Mouse (Mus musculus): ENCODE measurements around the gene Pdpk1. TPM values are rescaled to one million over a fixed set of nuclear protein-coding genes. Genes with fewer than 3 reads are reported as not detected.
"Not testable (repeated sequence)": the region's sequence is repeated elsewhere in the genome, so short reads cannot be mapped to it uniquely, and the experiment has no call there.

Pdpk1 gene
- total RNA-seq, 2 experiments from 2014 or later, result 41.0 to 45.2 TPM

- DNase-seq; intact Hi-C loops (cut with DNase I): not testable (repeated sequence)
Measured at GRCm38 (mm10) chr17:24132919-24133318, 17.8 kb downstream of the Pdpk1 start.

GRCm38 (mm10) chr17:24131570-24131969, 19.2 kb downstream of the Pdpk1 start:
- DNase-seq, result no peak
- intact Hi-C loops (cut with DNase I), result no loop called here

GRCm38 (mm10) chr17:24129246-24129645, 21.5 kb downstream of the Pdpk1 start:
- DNase-seq; intact Hi-C loops (cut with DNase I): not testable (repeated sequence)

- intact Hi-C loops (cut with DNase I), result no loop called here
- DNase-seq, result no peak
Measured at GRCm38 (mm10) chr17:24127592-24127991, 23.1 kb downstream of the Pdpk1 start.

- intact Hi-C loops (cut with DNase I), result no loop called here
- no peak for DNase-seq
Measured at GRCm38 (mm10) chr17:24126801-24127200, 23.9 kb downstream of the Pdpk1 start.

- intact Hi-C loops (cut with DNase I), result no loop called here
- no peak for DNase-seq
Measured at GRCm38 (mm10) chr17:24119446-24119845, 31.3 kb downstream of the Pdpk1 start.

- intact Hi-C loops (cut with DNase I), result no loop called here
- no peak for DNase-seq
Measured at GRCm38 (mm10) chr17:24113031-24113430, 37.7 kb downstream of the Pdpk1 start.

- DNase-seq, result no peak
- intact Hi-C loops (cut with DNase I), result no loop called here
Measured at GRCm38 (mm10) chr17:24111256-24111655, 39.5 kb downstream of the Pdpk1 start.

GRCm38 (mm10) chr17:24108896-24109295, 41.8 kb downstream of the Pdpk1 start:
- DNase-seq, result peak in 1 of 2 experiments; percentile 38
- intact Hi-C loops (cut with DNase I), result no loop called here

GRCm38 (mm10) chr17:24105111-24105510, 45.6 kb downstream of the Pdpk1 start:
- intact Hi-C loops (cut with DNase I), result no loop called here
- no peak for DNase-seq

GRCm38 (mm10) chr17:24098354-24098753, 52.4 kb downstream of the Pdpk1 start:
- DNase-seq, result no peak
- intact Hi-C loops (cut with DNase I), result no loop called here

GRCm38 (mm10) chr17:24090575-24090974, 60.1 kb downstream of the Pdpk1 start:
- no peak for DNase-seq
- intact Hi-C loops (cut with DNase I), result no loop called here

- DNase-seq; intact Hi-C loops (cut with DNase I): not testable (repeated sequence)
Measured at GRCm38 (mm10) chr17:24086399-24086798, 64.3 kb downstream of the Pdpk1 start.

GRCm38 (mm10) chr17:24084593-24084992, 66.1 kb downstream of the Pdpk1 start:
- DNase-seq, result no peak
- intact Hi-C loops (cut with DNase I), result no loop called here

- intact Hi-C loops (cut with DNase I), result no loop called here
- DNase-seq, result no peak
Measured at GRCm38 (mm10) chr17:24077101-24077500, 73.6 kb downstream of the Pdpk1 start.

- DNase-seq, result peak; percentile 94 to 95
Measured at GRCm38 (mm10) chr17:24072919-24073696, 77.6 kb downstream of the Pdpk1 start, which contains the start of gene Kctd5. TSS of gene Kctd5 (minus strand) at chr17:24073485.

GRCm38 (mm10) chr17:24069531-24069930, 81.2 kb downstream of the Pdpk1 start:
- DNase-seq, result no peak

More at GRCm38 (mm10) chr17:24072919-24073696, 77.6 kb downstream of the Pdpk1 start, which contains the start of gene Kctd5:
- intact Hi-C loops (cut with DNase I), result loop anchor here (2.0 kb wide), 1 partner anchor 68 kb away; no protein-coding TSS in a partner anchor

GRCm38 (mm10) chr17:24068271-24068670, 82.5 kb downstream of the Pdpk1 start:
- intact Hi-C loops (cut with DNase I), result no loop called here
- DNase-seq, result no peak

More at GRCm38 (mm10) chr17:24069531-24069930, 81.2 kb downstream of the Pdpk1 start:
- intact Hi-C loops (cut with DNase I), result no loop called here

- DNase-seq, result no peak
- intact Hi-C loops (cut with DNase I), result no loop called here
Measured at GRCm38 (mm10) chr17:24062459-24063155, 88.1 kb downstream of the Pdpk1 start.

- intact Hi-C loops (cut with DNase I), result no loop called here
- no peak for DNase-seq
Measured at GRCm38 (mm10) chr17:24057730-24058245, 92.9 kb downstream of the Pdpk1 start.
